Mouse (Mus musculus): ENCODE measurements around the gene Olfr1495. TPM values are rescaled to one million over a fixed set of nuclear protein-coding genes. Genes with fewer than 3 reads are reported as not detected.
"Not testable (repeated sequence)": the region's sequence is repeated elsewhere in the genome, so short reads cannot be mapped to it uniquely, and the experiment has no call there.

Olfr1495 gene
- not detected in 2 replicates for polyA plus RNA-seq (2014; fragmentation: Nextera tagmentation; extraction: Ambion mirVana)

- Histone ChIP-seq H3K27ac (replicated peaks; ENCODE audit: low read depth, low read length) (no peak within 1 kb of the TSS), H3K36me3 (ENCODE audit: control insufficient read depth, insufficient read depth, low read length) (no peaks in the 10 kb centered on the region), H3K9me3 (ENCODE audit: control insufficient read depth, low read length) (no peaks in the 10 kb centered on the region; the same call in 1 of the 2 replicates), H3K4me2 (ENCODE audit: low read depth, severe bottlenecking) (no peak within 1 kb of the TSS), H3K4me3 (ENCODE audit: low read depth, low read length) (no peak within 1 kb of the TSS), H3K4me1 (ENCODE audit: control insufficient read depth, insufficient read depth, low read length) (no peaks in the 10 kb centered on the region), H3K27me3 (ENCODE audit: control insufficient read depth, insufficient read depth, low read length) (no peaks in the 10 kb centered on the region), H3K9ac (ENCODE audit: low read length) (no peak within 1 kb of the TSS)
- DNase-seq (ENCODE audit: low spot score) (no peak), ATAC-seq (ENCODE audit: insufficient number of reproducible peaks, low FRiP score, low TSS enrichment, low read depth) (no peak)
- 89% methylated on average over 3 of the region's 3 CpGs for WGBS
Observed at GRCm38 (mm10) chr19:13764306-13764705, at the start of gene Olfr1495. Gene Olfr1495, plus strand, starts transcription at chr19:13764606.

- ATAC-seq (ENCODE audit: insufficient number of reproducible peaks, low FRiP score, low TSS enrichment, low read depth) (no peak), DNase-seq (ENCODE audit: low spot score) (no peak)
- no peak within 1 kb of the TSS for H3K4me2 ChIP-seq (ENCODE audit: low read depth, severe bottlenecking)
- no peak within 1 kb of the TSS for H3K27ac ChIP-seq (replicated peaks; ENCODE audit: low read depth, low read length)
- H3K4me1 ChIP-seq (ENCODE audit: control insufficient read depth, insufficient read depth, low read length): no peaks in the 10 kb centered on the region
- no peaks in the 10 kb centered on the region for H3K36me3 ChIP-seq (ENCODE audit: control insufficient read depth, insufficient read depth, low read length)
- no peak within 1 kb of the TSS for H3K9ac ChIP-seq (ENCODE audit: low read length)
- 57% methylated on average over 2 of the region's 2 CpGs for WGBS
- no peaks in the 10 kb centered on the region for H3K27me3 ChIP-seq (ENCODE audit: control insufficient read depth, insufficient read depth, low read length)
- H3K9me3 ChIP-seq (ENCODE audit: control insufficient read depth, low read length): no peaks in the 10 kb centered on the region
- no peak within 1 kb of the TSS for H3K4me3 ChIP-seq (ENCODE audit: low read depth, low read length)
Observed at GRCm38 (mm10) chr19:13722978-13723377, 41.4 kb upstream of the Olfr1495 start, which contains the start of gene Olfr1493-ps1. Gene Olfr1493-ps1, plus strand, starts transcription at chr19:13723278.

- no peak for ATAC-seq (ENCODE audit: insufficient number of reproducible peaks, low FRiP score, low TSS enrichment, low read depth)
- no peak within 1 kb of the TSS for H3K4me3 ChIP-seq (ENCODE audit: low read depth, low read length)
- no peak for DNase-seq (ENCODE audit: low spot score)
- H3K27ac ChIP-seq (replicated peaks; ENCODE audit: low read depth, low read length): no peak within 1 kb of the TSS
- WGBS: 89% methylated on average over 4 of the region's 4 CpGs
- H3K4me2 ChIP-seq (ENCODE audit: low read depth, severe bottlenecking): no peak within 1 kb of the TSS
- no peaks in the 10 kb centered on the region for H3K27me3 ChIP-seq (ENCODE audit: control insufficient read depth, insufficient read depth, low read length)
- no peak within 1 kb of the TSS for H3K9ac ChIP-seq (ENCODE audit: low read length)
- H3K36me3 ChIP-seq (ENCODE audit: control insufficient read depth, insufficient read depth, low read length): no peaks in the 10 kb centered on the region
- no peaks in the 10 kb centered on the region for H3K9me3 ChIP-seq (ENCODE audit: control insufficient read depth, low read length)
- H3K4me1 ChIP-seq (ENCODE audit: control insufficient read depth, insufficient read depth, low read length): no peaks in the 10 kb centered on the region
Observed at GRCm38 (mm10) chr19:13739428-13739827, 25.0 kb upstream of the Olfr1495 start, which contains the start of gene Olfr1494. Gene Olfr1494, plus strand, starts transcription at chr19:13739728.

- Histone ChIP-seq H3K27ac (replicated peaks; ENCODE audit: low read depth, low read length) (no peak overlapping the region), H3K4me3 (ENCODE audit: low read depth, low read length) (no peak overlapping the region), H3K36me3 (ENCODE audit: control insufficient read depth, insufficient read depth, low read length) (no peaks in the 10 kb centered on the region), H3K9ac (ENCODE audit: low read length) (no peak overlapping the region), H3K27me3 (ENCODE audit: control insufficient read depth, insufficient read depth, low read length) (no peaks in the 10 kb centered on the region), H3K4me1 (ENCODE audit: control insufficient read depth, insufficient read depth, low read length) (no peaks in the 10 kb centered on the region), H3K9me3 (ENCODE audit: control insufficient read depth, low read length) (no peaks in the 10 kb centered on the region; the same call in 1 of the 2 replicates), H3K4me2 (ENCODE audit: low read depth, severe bottlenecking) (no peak overlapping the region)
- 100% methylated on average over 1 of the region's 1 CpGs for WGBS
- ATAC-seq (ENCODE audit: insufficient number of reproducible peaks, low FRiP score, low TSS enrichment, low read depth) (no peak), DNase-seq (ENCODE audit: low spot score) (no peak)
Observed at GRCm38 (mm10) chr19:13749366-13749765, 15.0 kb upstream of the Olfr1495 start.

GRCm38 (mm10) chr19:13768565-13769276 is 4.3 kb downstream of the Olfr1495 start:
- ATAC-seq (ENCODE audit: insufficient number of reproducible peaks, low FRiP score, low TSS enrichment, low read depth): no peak

GRCm38 (mm10) chr19:13777578-13777977 is 13.2 kb downstream of the Olfr1495 start, which contains the start of gene Olfr1496:
Gene Olfr1496, plus strand, starts transcription at chr19:13777878.
- Histone ChIP-seq H3K4me1 (ENCODE audit: control insufficient read depth, insufficient read depth, low read length) (no peaks in the 10 kb centered on the region), H3K27ac (replicated peaks; ENCODE audit: low read depth, low read length) (no peak within 1 kb of the TSS), H3K9me3 (ENCODE audit: control insufficient read depth, low read length) (no peaks in the 10 kb centered on the region), H3K9ac (ENCODE audit: low read length) (no peak within 1 kb of the TSS), H3K4me2 (ENCODE audit: low read depth, severe bottlenecking) (no peak within 1 kb of the TSS), H3K4me3 (ENCODE audit: low read depth, low read length) (no peak within 1 kb of the TSS), H3K36me3 (ENCODE audit: control insufficient read depth, insufficient read depth, low read length) (no peaks in the 10 kb centered on the region), H3K27me3 (ENCODE audit: control insufficient read depth, insufficient read depth, low read length) (no peaks in the 10 kb centered on the region)
- ATAC-seq (ENCODE audit: insufficient number of reproducible peaks, low FRiP score, low TSS enrichment, low read depth) (no peak), DNase-seq (ENCODE audit: low spot score) (no peak)
- WGBS: 89% methylated on average over 1 of the region's 1 CpGs

More at GRCm38 (mm10) chr19:13768565-13769276, 4.3 kb downstream of the Olfr1495 start:
- Histone ChIP-seq H3K27ac (replicated peaks; ENCODE audit: low read depth, low read length) (no peak overlapping the region), H3K9me3 (ENCODE audit: control insufficient read depth, low read length) (no peaks in the 10 kb centered on the region; the same call in 1 of the 2 replicates), H3K4me3 (ENCODE audit: low read depth, low read length) (no peak overlapping the region), H3K4me1 (ENCODE audit: control insufficient read depth, insufficient read depth, low read length) (no peaks in the 10 kb centered on the region), H3K4me2 (ENCODE audit: low read depth, severe bottlenecking) (no peak overlapping the region), H3K36me3 (ENCODE audit: control insufficient read depth, insufficient read depth, low read length) (no peaks in the 10 kb centered on the region), H3K9ac (ENCODE audit: low read length) (no peak overlapping the region), H3K27me3 (ENCODE audit: control insufficient read depth, insufficient read depth, low read length) (no peaks in the 10 kb centered on the region)
- no peak for DNase-seq (ENCODE audit: low spot score)
- 93% methylated on average over 9 of the region's 9 CpGs for WGBS

GRCm38 (mm10) chr19:13798102-13798501 is 33.7 kb downstream of the Olfr1495 start, which contains the start of gene Olfr1497:
Gene Olfr1497, minus strand, starts transcription at chr19:13798202.
- no peak for ATAC-seq (ENCODE audit: insufficient number of reproducible peaks, low FRiP score, low TSS enrichment, low read depth)
- Histone ChIP-seq H3K27ac (replicated peaks; ENCODE audit: low read depth, low read length) (no peak within 1 kb of the TSS), H3K4me2 (ENCODE audit: low read depth, severe bottlenecking) (no peak within 1 kb of the TSS), H3K4me3 (ENCODE audit: low read depth, low read length) (no peak within 1 kb of the TSS), H3K9ac (ENCODE audit: low read length) (no peak within 1 kb of the TSS), H3K36me3 (ENCODE audit: control insufficient read depth, insufficient read depth, low read length) (no peaks in the 10 kb centered on the region), H3K4me1 (ENCODE audit: control insufficient read depth, insufficient read depth, low read length) (no peaks in the 10 kb centered on the region), H3K27me3 (ENCODE audit: control insufficient read depth, insufficient read depth, low read length) (no peaks in the 10 kb centered on the region), H3K9me3 (ENCODE audit: control insufficient read depth, low read length) (no peaks in the 10 kb centered on the region)
- DNase-seq (ENCODE audit: low spot score): no peak

GRCm38 (mm10) chr19:13805486-13805885 is 41.1 kb downstream of the Olfr1495 start:
- not testable (repeated sequence) for ATAC-seq (ENCODE audit: insufficient number of reproducible peaks, low FRiP score, low TSS enrichment, low read depth); DNase-seq (ENCODE audit: low spot score); H3K4me3 ChIP-seq (ENCODE audit: low read depth, low read length); H3K9me3 ChIP-seq (ENCODE audit: control insufficient read depth, low read length); H3K36me3 ChIP-seq (ENCODE audit: control insufficient read depth, insufficient read depth, low read length); H3K4me2 ChIP-seq (ENCODE audit: low read depth, severe bottlenecking); H3K9ac ChIP-seq (ENCODE audit: low read length); H3K4me1 ChIP-seq (ENCODE audit: control insufficient read depth, insufficient read depth, low read length); H3K27me3 ChIP-seq (ENCODE audit: control insufficient read depth, insufficient read depth, low read length); H3K27ac ChIP-seq (replicated peaks; ENCODE audit: low read depth, low read length)
- 64% methylated on average over 1 of the region's 1 CpGs for WGBS

Data from limb, embryonic 11.5 days (tissue).